Mouse (Mus musculus) midbrain, postnatal 0 days (tissue): ENCODE measurements at regions not wholly inside any gene's neighbourhood (a gene's known extent, or its start where the extent isn't known, plus 50 kb on each side); places are given as distances from the start of the nearest gene placed in this dataset.

Source experiments
- ATAC-seq: fragments of 200-750 bp; cut with Nextera tagmentation; 2 replicates; pipeline ENCODE4 v1.8.0; 2017; ENCODE audit warnings: moderate number of reproducible peaks, mild to moderate bottlenecking, moderate TSS enrichment, moderate library complexity; ENCODE audit not compliant: low FRiP score
- DNase-seq: peaks from one replicate; pipeline ENCODE4 v3.0.0-alpha.2; 2015; ENCODE audit warnings: low spot score
- H3K27ac ChIP-seq: fragments of 300-500 bp; sonication (generic); 2 replicates; pipeline ENCODE4 v1.5.1; 2014; ENCODE audit warnings: low read depth, mild to moderate bottlenecking, low read length, mixed read lengths
- H3K27me3 ChIP-seq: fragments of 300-500 bp; sonication (generic); 2 replicates; pipeline ENCODE4 v1.6.1; 2014; ENCODE audit warnings: low read length, control low read depth, mixed read lengths; ENCODE audit not compliant: insufficient read depth
- H3K36me3 ChIP-seq: fragments of 300-500 bp; sonication (generic); 2 replicates; pipeline ENCODE4 v1.6.1; 2014; ENCODE audit warnings: low read length, control low read depth, mixed read lengths; ENCODE audit not compliant: insufficient read depth
- H3K4me1 ChIP-seq: fragments of 300-500 bp; sonication (generic); 2 replicates; pipeline ENCODE4 v1.6.1; 2014; ENCODE audit warnings: mild to moderate bottlenecking, control low read depth, antibody characterized with exemption, low read length, mixed read lengths; ENCODE audit not compliant: insufficient read depth
- H3K4me2 ChIP-seq: fragments of 300-500 bp; sonication (generic); 2 replicates; pipeline ENCODE4 v1.6.1; 2014; ENCODE audit warnings: low read depth, mild to moderate bottlenecking, low read length, mixed read lengths; ENCODE audit not compliant: poor library complexity, severe bottlenecking
- H3K4me3 ChIP-seq: fragments of 300-500 bp; sonication (generic); 2 replicates; pipeline ENCODE4 v1.5.1; 2014; ENCODE audit warnings: low read depth, mild to moderate bottlenecking, low read length, moderate library complexity
- H3K9ac ChIP-seq: fragments of 300-500 bp; sonication (generic); replicated peaks from 2 replicates; pipeline ENCODE4 v1.6.1; 2014; ENCODE audit warnings: mild to moderate bottlenecking, low read length, moderate library complexity, mixed read lengths; ENCODE audit not compliant: poor library complexity, severe bottlenecking
- H3K9me3 ChIP-seq: fragments of 300-500 bp; sonication (generic); 2 replicates; pipeline ENCODE4 v1.6.1; 2016; ENCODE audit warnings: low read length, control low read depth
- CTCF ChIP-seq: IDR thresholded peaks from 2 replicates; pipeline ENCODE4 v1.5.1; 2016; ENCODE audit warnings: antibody characterized with exemption, mild to moderate bottlenecking
- WGBS: fragments of 180-500 bp; shearing (Covaris S2); extraction: QIAGEN DNeasy Blood & Tissue Kit; methylation state at CpG from one replicate; pipeline ENCODE4 v1.1.7; 2014; 5-methylcytosine and 5-hydroxymethylcytosine counted together

DNA sequence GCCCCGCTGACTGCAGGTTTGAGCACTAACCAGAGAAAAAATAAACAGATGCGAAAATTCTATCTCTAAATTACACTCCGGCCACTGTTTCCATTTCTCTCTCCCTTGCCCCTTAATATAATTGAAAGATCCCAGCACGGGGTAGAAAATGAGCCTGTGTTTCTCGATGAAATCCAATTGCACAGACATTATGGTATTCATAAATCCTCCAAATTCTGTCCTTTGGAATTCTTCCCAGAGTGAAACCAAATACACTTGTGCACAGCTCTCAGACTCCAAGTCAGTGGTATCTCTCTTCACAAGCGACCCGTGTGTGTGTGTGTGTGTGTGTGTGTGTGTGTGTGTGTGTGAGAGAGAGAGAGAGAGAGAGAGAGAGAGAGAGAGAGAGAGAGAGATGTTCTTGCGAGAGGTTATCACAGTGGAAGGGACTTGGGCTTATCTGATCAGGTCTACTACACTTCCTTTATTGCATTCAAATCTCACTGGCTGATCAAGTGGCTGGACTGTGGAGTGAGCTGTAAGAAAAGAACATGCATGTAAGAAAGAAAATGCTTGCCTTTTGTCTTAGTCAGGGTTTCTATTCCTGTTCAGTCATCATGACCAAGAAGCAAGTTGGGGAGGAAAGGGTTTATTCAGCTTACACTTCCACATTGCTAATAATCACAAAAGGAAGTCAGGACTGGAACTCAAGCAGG is 529.6 kb upstream of the Gm19410 start:
- ATAC-seq (no peak), DNase-seq (peak; percentile 28)
- H3K27me3 ChIP-seq: no peaks in the 10 kb centered on the region
- no peak overlapping the region for H3K4me2 ChIP-seq
- H3K4me1 ChIP-seq: no peaks in the 10 kb centered on the region
- no peaks in the 10 kb centered on the region for H3K36me3 ChIP-seq
- no peak for TF ChIP-seq CTCF
- H3K4me3 ChIP-seq: no peak overlapping the region
- no peak overlapping the region for H3K9ac ChIP-seq
- H3K27ac ChIP-seq: no peak overlapping the region
- no peaks in the 10 kb centered on the region for H3K9me3 ChIP-seq
- WGBS: 64% methylated on average over 8 of the region's 8 CpGs

DNA sequence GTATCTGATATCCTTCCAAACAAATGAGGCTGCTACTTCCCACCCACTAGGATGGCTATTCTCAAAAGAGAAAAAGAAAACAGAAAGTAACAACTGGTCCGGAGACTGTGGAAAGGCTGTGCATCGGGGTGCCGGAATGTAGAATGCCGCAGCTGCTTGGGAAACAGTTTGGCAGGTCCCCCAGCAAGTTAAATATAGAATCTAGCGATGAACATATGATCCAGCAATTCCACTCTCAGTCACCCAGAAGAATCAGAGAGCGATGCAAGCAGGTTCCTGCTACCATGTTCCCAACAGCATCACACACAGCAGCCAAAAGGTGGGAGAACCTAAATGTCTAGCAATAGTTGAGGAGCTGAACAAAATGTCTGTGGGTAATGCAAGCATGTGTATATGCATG is 528.3 kb upstream of the Gm19410 start:
- Histone ChIP-seq H3K36me3 (no peaks in the 10 kb centered on the region), H3K27ac (no peak overlapping the region), H3K27me3 (no peaks in the 10 kb centered on the region), H3K4me1 (no peaks in the 10 kb centered on the region), H3K4me3 (no peak overlapping the region), H3K9ac (no peak overlapping the region), H3K4me2 (no peak overlapping the region), H3K9me3 (no peaks in the 10 kb centered on the region)
- 81% methylated on average over 6 of the region's 6 CpGs for WGBS
- DNase-seq: no peak
- TF ChIP-seq CTCF: no peak
- ATAC-seq: no peak

GRCm38 (mm10) chr8:35240884-35241283 is 524.7 kb upstream of the Gm19410 start:
- H3K9ac ChIP-seq: no peak overlapping the region
- H3K36me3 ChIP-seq: no peaks in the 10 kb centered on the region
- H3K4me1 ChIP-seq: 0 out of 2 replicates have a peak, but pooled peaks cover 4% of the 10 kb centered on the region
- 87% methylated on average over 6 of the region's 6 CpGs for WGBS
- TF ChIP-seq CTCF: no peak
- DNase-seq (no peak), ATAC-seq (no peak)
- no peak overlapping the region for H3K4me2 ChIP-seq
- H3K27me3 ChIP-seq: no peaks in the 10 kb centered on the region
- H3K9me3 ChIP-seq: no peaks in the 10 kb centered on the region
- no peak overlapping the region for H3K4me3 ChIP-seq
- H3K27ac ChIP-seq: no peak overlapping the region

DNA sequence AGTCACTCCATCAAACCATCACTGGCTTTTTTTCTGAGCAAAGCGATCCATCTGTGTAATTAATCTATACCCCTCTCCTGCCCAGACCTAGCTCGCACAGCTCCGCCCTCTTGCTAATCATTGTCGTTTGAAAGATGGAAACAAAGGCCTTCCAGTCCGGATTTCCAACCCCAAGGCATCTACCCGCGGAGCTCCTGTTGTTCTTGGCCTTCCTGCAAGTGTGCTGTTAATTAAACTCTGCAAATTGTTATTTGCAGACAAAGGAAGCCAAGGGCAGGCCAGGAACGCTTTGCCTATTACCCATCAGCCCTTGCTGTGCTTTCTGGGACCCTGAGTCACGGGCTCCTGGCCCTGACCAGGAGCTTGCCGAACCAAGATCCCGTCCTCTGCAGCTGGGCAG is 522.0 kb upstream of the Gm19410 start:
- TF ChIP-seq CTCF: no peak
- Histone ChIP-seq H3K27ac (no peak overlapping the region), H3K4me1 (0 out of 2 replicates have a peak, but pooled peaks cover 4% of the 10 kb centered on the region), H3K9me3 (no peaks in the 10 kb centered on the region), H3K4me2 (no peak overlapping the region), H3K4me3 (no peak overlapping the region), H3K27me3 (no peaks in the 10 kb centered on the region), H3K9ac (no peak overlapping the region), H3K36me3 (no peaks in the 10 kb centered on the region)
- ATAC-seq (no peak), DNase-seq (peak; percentile 54)
- WGBS: 26% methylated on average over 11 of the region's 11 CpGs

DNA sequence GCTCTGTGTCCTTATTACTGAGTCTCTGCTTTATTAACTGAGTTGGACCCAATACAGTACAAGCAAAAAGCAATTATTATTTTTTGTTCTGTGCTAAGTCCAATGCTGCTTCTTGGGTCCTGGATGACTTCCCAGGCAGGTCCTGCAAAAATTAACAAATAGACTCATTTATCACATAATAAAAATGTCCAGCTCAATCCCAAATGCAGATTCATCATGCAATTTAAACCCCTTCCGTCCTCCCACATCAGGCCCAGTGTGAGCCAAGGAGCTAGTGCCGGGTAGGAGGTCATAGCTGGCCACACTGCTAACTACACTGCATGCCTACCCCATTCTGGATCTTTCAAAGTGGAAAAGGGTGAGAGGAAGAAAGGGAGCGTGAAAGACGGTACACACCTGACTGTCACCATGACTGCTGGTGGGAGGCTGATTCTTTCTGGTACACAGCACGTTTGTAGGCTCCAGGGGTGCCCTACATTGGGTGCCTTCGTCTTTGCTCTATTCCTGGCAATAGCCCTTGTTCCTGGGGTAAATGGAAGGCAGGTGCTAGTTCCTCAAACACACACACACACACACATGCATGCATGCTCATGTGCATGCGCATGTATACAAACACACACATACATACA is 515.7 kb upstream of the Gm19410 start:
- DNase-seq (no peak), ATAC-seq (no peak)
- Histone ChIP-seq H3K27me3 (no peaks in the 10 kb centered on the region), H3K4me2 (no peak overlapping the region), H3K36me3 (no peaks in the 10 kb centered on the region), H3K4me3 (no peak overlapping the region), H3K9me3 (0 out of 2 replicates have a peak, but pooled peaks cover 3% of the 10 kb centered on the region), H3K9ac (no peak overlapping the region), H3K4me1 (no peaks in the 10 kb centered on the region), H3K27ac (no peak overlapping the region)
- 92% methylated on average over 7 of the region's 7 CpGs for WGBS
- no peak for TF ChIP-seq CTCF

- H3K4me3 ChIP-seq: no peak overlapping the region
- H3K27me3 ChIP-seq: no peaks in the 10 kb centered on the region
- 0 out of 2 replicates have a peak, but pooled peaks cover 3% of the 10 kb centered on the region for H3K9me3 ChIP-seq
- H3K9ac ChIP-seq: no peak overlapping the region
- H3K4me2 ChIP-seq: no peak overlapping the region
- H3K36me3 ChIP-seq: no peaks in the 10 kb centered on the region
- DNase-seq (no peak), ATAC-seq (no peak)
- no peak for TF ChIP-seq CTCF
- H3K27ac ChIP-seq: no peak overlapping the region
- no peaks in the 10 kb centered on the region for H3K4me1 ChIP-seq
- 67% methylated on average over 4 of the region's 4 CpGs for WGBS
Measured at GRCm38 (mm10) chr8:35250641-35251040, 514.9 kb upstream of the Gm19410 start.
